Mouse (Mus musculus) brown adipose tissue, adult 24 weeks (tissue): Measurements from ENCODE around the gene Gm5127. TPM values are rescaled to one million over a fixed set of nuclear protein-coding genes. Genes with fewer than 3 reads are reported as not detected.

Experiments
- H3K27ac ChIP-seq: fragments of 200-500 bp; replicated peaks from 2 replicates; pipeline ENCODE4 v1.5.1; 2012; ENCODE audit warnings: low read depth, mild to moderate bottlenecking, low read length
- H3K4me1 ChIP-seq: fragments of 200-500 bp; 2 replicates; pipeline ENCODE4 v1.6.1; 2012; ENCODE audit warnings: low read length, mixed read lengths; ENCODE audit not compliant: control insufficient read depth, insufficient read depth, insufficient read length
- H3K4me3 ChIP-seq: fragments of 200-500 bp; 2 replicates; pipeline ENCODE4 v1.5.1; 2012; ENCODE audit warnings: low read depth, mild to moderate bottlenecking, low read length, moderate library complexity; ENCODE audit not compliant: insufficient read depth
- polyA plus RNA-seq: library from polyadenylated mRNA; stranded (reverse); fragments of >200 nt; gene quantifications from 2 replicates; pipeline ENCODE4 v1.2.4, GENCODE M21; 2012; ENCODE audit not compliant: missing spikeins, insufficient read depth, insufficient read length

Gm5127 gene
- polyA plus RNA-seq, 1 experiment: not detected

DNA sequence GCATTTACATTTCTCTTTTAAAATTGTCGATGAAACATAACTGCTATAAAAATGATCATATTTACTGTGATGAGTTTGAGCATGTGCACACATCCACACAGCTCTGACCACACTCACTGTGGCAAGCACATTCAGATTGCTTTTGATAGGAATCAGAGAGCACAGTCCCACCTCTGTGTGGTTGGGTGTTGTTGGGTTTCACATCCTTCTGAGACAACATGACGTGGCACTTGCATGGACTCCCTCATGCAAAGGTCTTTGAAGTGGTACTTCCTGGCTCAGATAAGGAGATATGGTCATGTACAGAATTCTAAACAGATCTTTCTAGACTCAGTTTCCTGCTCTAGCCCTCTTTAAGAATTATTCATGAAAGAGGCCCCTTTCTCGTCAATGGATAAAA is 121.6 kb downstream of the Gm5127 start:
- H3K4me1 ChIP-seq: no peaks in the 10 kb centered on the region

DNA sequence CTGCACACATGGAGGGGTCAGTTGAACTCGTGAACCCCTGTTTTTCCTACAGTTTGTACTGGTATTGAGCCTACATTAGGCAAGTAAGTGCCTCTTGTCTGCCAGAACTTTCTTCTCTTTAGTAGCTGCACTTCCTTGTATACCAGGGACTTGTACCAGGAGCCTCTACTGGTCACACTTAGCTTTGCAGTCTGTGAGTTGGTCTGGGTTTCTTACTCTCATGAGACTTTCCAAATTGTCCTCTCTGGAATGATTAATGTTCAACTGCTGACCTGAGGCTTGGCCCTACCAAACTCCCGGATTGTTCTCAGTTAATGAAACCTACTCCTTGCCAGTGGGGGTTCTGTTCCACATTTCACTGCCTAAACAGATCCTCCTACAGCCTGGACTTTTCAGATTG is 134.2 kb downstream of the Gm5127 start:
- Histone ChIP-seq H3K27ac (no peak overlapping the region), H3K4me1 (no peaks in the 10 kb centered on the region), H3K4me3 (no peak overlapping the region)

More for the DNA sequence above, 121.6 kb downstream of the Gm5127 start:
- no peak overlapping the region for H3K4me3 ChIP-seq
- H3K27ac ChIP-seq: no peak overlapping the region

DNA sequence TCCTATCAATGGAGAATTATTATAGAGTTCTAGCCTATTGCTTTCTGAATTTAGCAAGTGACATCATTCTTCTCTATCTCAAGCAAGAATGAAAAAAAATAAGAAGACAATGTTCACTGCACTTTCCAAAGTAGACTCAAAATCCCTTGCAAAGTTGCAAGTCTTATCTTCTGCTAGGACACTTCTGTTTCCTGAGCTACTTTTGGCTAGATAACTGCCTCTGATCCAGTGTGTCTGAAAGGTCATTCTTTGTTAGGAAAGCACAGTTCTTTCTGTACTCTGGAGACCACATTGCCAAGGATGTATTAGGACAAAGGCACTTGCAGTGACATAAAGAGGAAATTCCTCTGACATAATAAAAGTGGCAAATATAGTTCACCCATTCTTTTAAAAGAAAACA is 159.3 kb downstream of the Gm5127 start:
- Histone ChIP-seq H3K27ac (no peak overlapping the region), H3K4me3 (no peak overlapping the region), H3K4me1 (no peaks in the 10 kb centered on the region)

- no peaks in the 10 kb centered on the region for H3K4me1 ChIP-seq
- H3K27ac ChIP-seq: no peak overlapping the region
- H3K4me3 ChIP-seq: no peak overlapping the region
These were observed 172.3 kb downstream of the Gm5127 start for GRCm38 (mm10) chrX:106755272-106755671.

Other genes with a start within 250 kb of the Gm5127 start
- gene Fndc3c1, start 97.8 kb upstream of the Gm5127 start, polyA plus RNA-seq: not detected in 2 replicates
- gene Cysltr1, start 20.5 kb downstream of the Gm5127 start, polyA plus RNA-seq: 0.50 and 3.2 TPM in 2 replicates